Mouse (Mus musculus): ENCODE data around the gene Ccdc127. TPM values are rescaled to one million over a fixed set of nuclear protein-coding genes. Genes with fewer than 3 reads are reported as not detected.

The Ccdc127 gene
- polyA plus RNA-seq (2015; fragmentation: Nextera tagmentation; extraction: Ambion mirVana) = 42.5 and 45.9 TPM in 2 replicates

DNA sequence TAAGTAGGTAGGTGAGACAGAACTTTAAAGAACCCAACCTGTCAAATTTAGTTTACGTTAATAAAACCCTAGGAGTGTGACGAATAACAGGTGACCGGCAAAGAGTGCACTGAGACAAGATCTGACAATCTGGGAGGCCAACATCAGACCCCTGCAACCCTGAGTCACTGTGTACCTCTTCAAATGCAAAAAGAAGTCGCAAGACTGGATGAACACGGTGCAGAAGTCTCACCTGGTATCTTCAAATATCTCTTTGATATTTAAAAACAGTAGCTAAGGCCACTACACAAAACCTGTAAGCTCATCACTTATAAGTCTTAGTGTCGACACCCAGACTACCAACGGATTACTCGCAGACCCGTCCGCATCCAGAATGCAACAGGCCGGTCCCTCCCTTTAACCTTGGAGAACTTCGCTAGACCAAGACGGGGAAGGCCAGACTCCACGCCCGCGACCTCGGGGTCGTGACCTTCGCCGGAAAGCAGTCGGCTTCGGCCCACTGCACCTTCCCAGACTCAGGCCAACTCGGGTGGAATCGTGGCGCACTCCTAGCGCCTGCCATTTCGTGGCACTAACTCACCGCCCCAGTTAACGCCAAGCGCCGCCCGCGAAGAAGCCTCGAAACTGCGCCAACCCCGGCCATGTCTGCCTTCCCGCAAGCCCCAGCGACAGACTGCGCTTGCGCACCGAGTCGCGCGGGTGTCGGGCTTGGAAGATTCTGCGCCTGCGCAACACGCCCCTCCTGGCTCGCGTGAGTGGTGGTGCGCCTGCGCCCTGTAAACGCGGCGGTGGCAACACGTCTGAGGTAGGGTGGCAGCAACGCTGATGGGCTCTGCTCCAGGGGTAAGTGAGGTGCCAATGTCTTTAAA lies at the start of gene Ccdc127, which contains the start of gene Sdha:
Gene Ccdc127 (plus strand): TSS at position 744 of the 869 bp plus-strand sequence.
Gene Sdha (minus strand): TSS at position 715 of the 869 bp plus-strand sequence.
- WGBS = 1% methylated on average over 57 of the region's 57 CpGs
- Histone ChIP-seq H3K4me3 (peak within 1 kb of the TSS; percentile 97), H3K9me3 (no peaks in the 10 kb centered on the region), H3K4me2 (peak within 1 kb of the TSS; percentile 71), H3K27ac (replicated peaks) (peak within 1 kb of the TSS; percentile 89), H3K27me3 (no peaks in the 10 kb centered on the region), H3K4me1 (replicated peaks) (peaks cover 25% of the 10 kb centered on the region), H3K9ac (peak within 1 kb of the TSS; percentile 89), H3K36me3 (0 out of 2 replicates have a peak, but pooled peaks cover 7% of the 10 kb centered on the region)
- ATAC-seq (ENCODE audit: low FRiP score, low read depth) = peak; percentile 99

DNA sequence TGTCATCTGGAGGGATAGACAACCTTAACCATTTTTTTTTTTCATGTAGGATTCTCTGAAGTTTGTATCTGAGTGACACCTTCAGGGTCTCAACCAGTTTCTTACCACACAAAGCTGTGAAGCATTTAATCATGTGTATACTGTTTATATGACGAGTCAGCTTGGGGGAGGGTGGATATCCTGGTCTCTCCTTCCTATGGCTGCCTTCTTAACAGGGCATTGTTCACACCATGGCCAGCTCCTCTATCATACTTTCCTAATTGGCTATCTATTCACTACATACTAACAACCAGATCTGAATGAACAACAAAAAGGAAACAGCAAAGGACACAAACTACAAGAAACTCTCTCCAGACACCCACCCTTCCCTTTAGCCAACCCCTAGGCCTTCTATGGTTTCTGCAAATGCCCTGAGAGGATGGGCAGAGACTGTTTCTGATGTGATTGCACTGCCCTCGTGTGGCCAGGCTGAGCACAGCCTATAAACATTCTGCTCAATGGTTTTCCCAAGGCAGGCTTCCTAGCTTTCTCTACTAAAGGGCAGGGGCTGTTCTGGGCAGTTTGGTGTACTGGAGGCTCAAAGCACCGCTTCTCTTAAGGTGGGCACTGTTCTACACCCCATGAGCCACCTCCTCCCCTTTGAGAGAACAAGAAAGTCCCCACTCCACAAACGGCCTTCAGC lies 49.0 kb upstream of the Ccdc127 start:
- Histone ChIP-seq H3K4me1 (replicated peaks) (no peaks in the 10 kb centered on the region), H3K9me3 (no peaks in the 10 kb centered on the region), H3K36me3 (peaks cover 33% of the 10 kb centered on the region), H3K4me3 (no peak overlapping the region), H3K9ac (no peak overlapping the region), H3K4me2 (no peak overlapping the region), H3K27ac (replicated peaks) (no peak overlapping the region), H3K27me3 (no peaks in the 10 kb centered on the region)
- 46% methylated on average over 4 of the region's 4 CpGs for WGBS
- ATAC-seq (ENCODE audit: low FRiP score, low read depth) = peak; percentile 87

DNA sequence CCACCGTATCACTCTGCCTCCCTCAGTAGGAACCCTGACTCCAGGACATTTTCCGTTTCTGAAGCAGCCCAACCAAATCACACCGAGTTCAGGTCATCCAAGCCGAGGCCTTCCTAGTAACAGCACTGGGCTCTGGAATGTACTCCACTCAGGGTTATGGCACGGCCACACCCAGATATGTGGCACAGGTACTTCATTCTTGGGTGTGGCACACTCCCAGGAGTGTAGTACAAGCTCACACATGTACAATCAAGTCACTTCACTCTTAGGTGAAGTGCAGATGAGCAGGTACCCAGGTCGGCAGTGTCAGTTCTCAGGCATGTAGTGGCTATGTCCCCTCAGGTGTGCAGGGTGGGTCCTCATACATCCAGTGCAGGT lies 48.5 kb upstream of the Ccdc127 start:
- H3K9me3 ChIP-seq = no peaks in the 10 kb centered on the region
- peak; percentile 65; the same call in 1 of the 2 replicates for ATAC-seq (ENCODE audit: low FRiP score, low read depth)
- 80% methylated on average over 6 of the region's 6 CpGs for WGBS
- H3K27me3 ChIP-seq = no peaks in the 10 kb centered on the region
- H3K27ac ChIP-seq (replicated peaks) = no peak overlapping the region
- no peaks in the 10 kb centered on the region for H3K4me1 ChIP-seq (replicated peaks)
- H3K4me3 ChIP-seq = no peak overlapping the region
- no peak overlapping the region for H3K9ac ChIP-seq
- no peak overlapping the region for H3K4me2 ChIP-seq
- H3K36me3 ChIP-seq = peaks cover 38% of the 10 kb centered on the region

GRCm38 (mm10) chr13:74302050-74303037 lies 47.8 kb upstream of the Ccdc127 start:
- Histone ChIP-seq H3K4me3 (no peak overlapping the region), H3K9ac (no peak overlapping the region), H3K27ac (replicated peaks) (no peak overlapping the region), H3K4me1 (replicated peaks) (no peaks in the 10 kb centered on the region), H3K4me2 (no peak overlapping the region), H3K9me3 (no peaks in the 10 kb centered on the region), H3K27me3 (no peaks in the 10 kb centered on the region), H3K36me3 (peaks cover 45% of the 10 kb centered on the region)
- WGBS = 86% methylated on average over 10 of the region's 10 CpGs
- ATAC-seq (ENCODE audit: low FRiP score, low read depth) = 0 out of 2 replicates have a peak, but pooled peaks have one; percentile 2

- ATAC-seq (ENCODE audit: low FRiP score, low read depth) = no peak
- WGBS = 91% methylated on average over 6 of the region's 6 CpGs
Measured at GRCm38 (mm10) chr13:74305380-74305779, 44.7 kb upstream of the Ccdc127 start.

GRCm38 (mm10) chr13:74305780-74306179 lies 44.3 kb upstream of the Ccdc127 start:
- no peak overlapping the region for H3K4me2 ChIP-seq
- ATAC-seq (ENCODE audit: low FRiP score, low read depth) = no peak
- no peak overlapping the region for H3K4me3 ChIP-seq
- no peaks in the 10 kb centered on the region for H3K4me1 ChIP-seq (replicated peaks)
- no peaks in the 10 kb centered on the region for H3K27me3 ChIP-seq
- no peaks in the 10 kb centered on the region for H3K9me3 ChIP-seq
- H3K27ac ChIP-seq (replicated peaks) = no peak overlapping the region
- peaks cover 76% of the 10 kb centered on the region for H3K36me3 ChIP-seq
- H3K9ac ChIP-seq = no peak overlapping the region
- WGBS = 94% methylated on average over 1 of the region's 1 CpGs

More at GRCm38 (mm10) chr13:74305380-74305779, 44.7 kb upstream of the Ccdc127 start:
- Histone ChIP-seq H3K27ac (replicated peaks) (no peak overlapping the region), H3K36me3 (peaks cover 72% of the 10 kb centered on the region), H3K9me3 (no peaks in the 10 kb centered on the region), H3K4me2 (no peak overlapping the region), H3K9ac (no peak overlapping the region), H3K4me3 (no peak overlapping the region), H3K4me1 (replicated peaks) (no peaks in the 10 kb centered on the region), H3K27me3 (no peaks in the 10 kb centered on the region)

- H3K27ac ChIP-seq (replicated peaks) = no peak overlapping the region
- no peak for ATAC-seq (ENCODE audit: low FRiP score, low read depth)
- H3K9ac ChIP-seq = no peak overlapping the region
- no peaks in the 10 kb centered on the region for H3K9me3 ChIP-seq
- H3K27me3 ChIP-seq = no peaks in the 10 kb centered on the region
- H3K4me3 ChIP-seq = no peak overlapping the region
- peaks cover 20% of the 10 kb centered on the region for H3K36me3 ChIP-seq
- peaks cover 13% of the 10 kb centered on the region for H3K4me1 ChIP-seq (replicated peaks)
- H3K4me2 ChIP-seq = no peak overlapping the region
- 97% methylated on average over 3 of the region's 3 CpGs for WGBS
Measured at GRCm38 (mm10) chr13:74314616-74315015, 35.5 kb upstream of the Ccdc127 start.

GRCm38 (mm10) chr13:74316386-74316785 lies 33.7 kb upstream of the Ccdc127 start:
- whole genome bisulfite sequencing = 30% methylated on average over 4 of the region's 4 CpGs
- H3K27ac ChIP-seq (replicated peaks) = peak overlapping the region; percentile 69
- no peak for ATAC-seq (ENCODE audit: low FRiP score, low read depth)
- H3K36me3 ChIP-seq = peaks cover 16% of the 10 kb centered on the region
- peak overlapping the region; percentile 88 for H3K9ac ChIP-seq
- no peaks in the 10 kb centered on the region for H3K9me3 ChIP-seq
- H3K4me1 ChIP-seq (replicated peaks) = peaks cover 13% of the 10 kb centered on the region
- no peaks in the 10 kb centered on the region for H3K27me3 ChIP-seq
- peak overlapping the region; percentile 78 for H3K4me3 ChIP-seq
- peak overlapping the region; percentile 72 for H3K4me2 ChIP-seq

- Histone ChIP-seq H3K27me3 (no peaks in the 10 kb centered on the region), H3K9ac (peak overlapping the region; percentile 88), H3K36me3 (peaks cover 20% of the 10 kb centered on the region), H3K4me2 (peak overlapping the region; percentile 72), H3K27ac (replicated peaks) (peak overlapping the region; percentile 69), H3K9me3 (no peaks in the 10 kb centered on the region), H3K4me3 (peak overlapping the region; percentile 78), H3K4me1 (replicated peaks) (peaks cover 13% of the 10 kb centered on the region)
- no peak for ATAC-seq (ENCODE audit: low FRiP score, low read depth)
- WGBS = 4% methylated on average over 15 of the region's 15 CpGs
Measured at GRCm38 (mm10) chr13:74316789-74317169, 33.3 kb upstream of the Ccdc127 start.

DNA sequence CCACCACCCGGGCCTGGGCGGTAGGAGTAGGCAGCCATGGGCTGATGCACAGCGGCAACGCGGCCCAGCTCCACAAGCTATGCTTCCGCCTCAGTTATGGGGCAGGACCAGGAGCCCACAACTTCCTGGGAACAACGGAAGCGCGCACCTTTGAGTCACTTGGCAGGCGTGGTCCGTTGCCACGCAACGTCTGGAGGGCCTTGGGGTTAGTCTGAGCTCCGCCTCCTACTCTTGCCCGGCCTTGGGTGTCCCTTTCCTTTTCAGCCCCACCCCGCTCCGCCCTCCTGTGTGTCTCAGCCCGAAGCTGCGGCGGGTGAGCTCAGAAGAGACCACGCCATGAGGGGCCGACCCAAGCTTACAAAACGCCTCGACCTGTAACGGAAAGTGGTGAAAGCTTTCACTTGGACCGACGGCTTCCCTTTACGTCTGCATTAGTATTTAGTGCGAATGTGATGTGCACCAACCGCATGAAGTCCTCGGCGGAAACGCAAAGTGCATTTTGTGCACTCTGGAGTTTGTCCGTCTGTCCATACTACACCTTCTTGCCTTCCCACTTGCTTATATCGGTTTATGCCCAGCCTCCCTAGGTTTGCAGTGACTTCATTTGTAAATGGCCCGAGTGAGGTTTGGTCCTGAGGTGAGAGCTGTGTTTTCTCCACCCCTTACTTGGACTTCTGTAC lies 32.8 kb upstream of the Ccdc127 start, which contains the start of gene Pdcd6:
Gene Pdcd6 (minus strand): TSS at position 411 of the 680 bp plus-strand sequence.
- peak; percentile 99 for ATAC-seq (ENCODE audit: low FRiP score, low read depth)
- Histone ChIP-seq H3K4me1 (replicated peaks) (peaks cover 13% of the 10 kb centered on the region), H3K9me3 (no peaks in the 10 kb centered on the region), H3K27ac (replicated peaks) (peak within 1 kb of the TSS; percentile 69), H3K4me3 (peak within 1 kb of the TSS; percentile 78), H3K27me3 (no peaks in the 10 kb centered on the region), H3K36me3 (peaks cover 26% of the 10 kb centered on the region), H3K4me2 (peak within 1 kb of the TSS; percentile 72), H3K9ac (peak within 1 kb of the TSS; percentile 88)
- whole genome bisulfite sequencing = under 1% methylated on average over 36 of the region's 36 CpGs

GRCm38 (mm10) chr13:74329321-74329720 lies 20.8 kb upstream of the Ccdc127 start:
- no peaks in the 10 kb centered on the region for H3K4me1 ChIP-seq (replicated peaks)
- H3K27ac ChIP-seq (replicated peaks) = no peak overlapping the region
- no peaks in the 10 kb centered on the region for H3K27me3 ChIP-seq
- peaks cover 75% of the 10 kb centered on the region for H3K36me3 ChIP-seq
- H3K9me3 ChIP-seq = no peaks in the 10 kb centered on the region
- no peak for ATAC-seq (ENCODE audit: low FRiP score, low read depth)
- H3K4me2 ChIP-seq = no peak overlapping the region
- no peak overlapping the region for H3K9ac ChIP-seq
- no peak overlapping the region for H3K4me3 ChIP-seq
